Mouse (Mus musculus): Measurements from ENCODE around the gene Snx9.

GRCm38 (mm10) chr17:5934554-5935324 is 93.6 kb downstream of the Snx9 start:
- no peak for TF ChIP-seq CTCF (IDR thresholded peaks at IDR 0.05; ENCODE audit: borderline replicate concordance, insufficient read depth, low read length)
- TF ChIP-seq POLR2A (IDR thresholded peaks at IDR 0.05; ENCODE audit: low read depth, low read length): no peak

Data from embryonic fibroblast, embryonic 13.5 days (primary cell).